Mouse (Mus musculus): ENCODE measurements at regions not wholly inside any gene's neighbourhood (a gene's known extent, or its start where the extent isn't known, plus 50 kb on each side); places are given as distances from the start of the nearest gene placed in this dataset.

DNA sequence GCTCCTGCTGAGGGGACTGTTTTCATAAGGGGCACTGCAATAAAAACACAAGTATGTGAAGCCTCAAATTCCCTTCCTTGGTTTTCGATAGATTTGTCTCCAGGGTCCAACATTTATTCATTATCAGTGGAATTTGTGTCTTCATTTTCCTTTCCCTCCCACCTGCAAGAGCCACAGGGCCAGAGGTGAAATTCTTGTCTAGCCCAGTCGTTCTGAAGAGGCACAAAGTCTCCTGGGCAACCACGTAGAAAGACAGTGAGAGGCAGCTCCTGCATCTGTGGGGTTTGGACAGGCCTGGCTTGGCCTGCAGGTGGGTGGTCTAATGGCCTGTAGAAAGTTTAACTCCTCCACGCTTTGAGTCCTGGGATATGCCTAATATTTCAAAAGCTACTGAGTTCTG lies 211.3 kb upstream of the Daam1 start:
- TF ChIP-seq CTCF (IDR thresholded peaks at IDR 0.05; ENCODE audit: low read depth, low read length) (no peak), POLR2AphosphoS5 (IDR thresholded peaks at IDR 0.05; ENCODE audit: insufficient replicate concordance, low read depth, low read length) (no peak)
